Mouse (Mus musculus): ENCODE measurements at regions not wholly inside any gene's neighbourhood (a gene's known extent, or its start where the extent isn't known, plus 50 kb on each side); places are given as distances from the start of the nearest gene placed in this dataset.

DNA sequence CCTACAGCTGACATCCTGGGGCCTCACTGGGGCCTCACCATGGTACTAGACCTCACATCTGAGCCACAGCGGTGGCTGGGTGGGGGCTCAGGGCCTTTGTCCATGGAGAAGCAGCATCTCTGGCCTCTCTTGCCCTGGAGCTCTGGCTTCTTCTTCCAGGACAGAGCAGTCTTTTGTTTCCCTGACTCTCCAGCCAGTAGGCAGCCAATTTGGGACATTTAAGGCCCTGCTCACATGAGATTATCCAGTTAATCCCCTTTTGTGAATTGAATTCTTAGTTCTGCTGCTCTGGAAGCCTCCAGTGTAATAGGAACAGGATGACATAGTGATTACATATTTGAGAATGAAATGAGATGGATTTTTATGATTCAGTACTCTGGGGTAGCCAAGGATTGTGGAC lies 140.5 kb upstream of the Lyplal1 start:
- intact Hi-C loops (cut with DNase I): no loop called here
- DNase-seq (ENCODE audit: low spot score in 2 of 2): no peak

DNA sequence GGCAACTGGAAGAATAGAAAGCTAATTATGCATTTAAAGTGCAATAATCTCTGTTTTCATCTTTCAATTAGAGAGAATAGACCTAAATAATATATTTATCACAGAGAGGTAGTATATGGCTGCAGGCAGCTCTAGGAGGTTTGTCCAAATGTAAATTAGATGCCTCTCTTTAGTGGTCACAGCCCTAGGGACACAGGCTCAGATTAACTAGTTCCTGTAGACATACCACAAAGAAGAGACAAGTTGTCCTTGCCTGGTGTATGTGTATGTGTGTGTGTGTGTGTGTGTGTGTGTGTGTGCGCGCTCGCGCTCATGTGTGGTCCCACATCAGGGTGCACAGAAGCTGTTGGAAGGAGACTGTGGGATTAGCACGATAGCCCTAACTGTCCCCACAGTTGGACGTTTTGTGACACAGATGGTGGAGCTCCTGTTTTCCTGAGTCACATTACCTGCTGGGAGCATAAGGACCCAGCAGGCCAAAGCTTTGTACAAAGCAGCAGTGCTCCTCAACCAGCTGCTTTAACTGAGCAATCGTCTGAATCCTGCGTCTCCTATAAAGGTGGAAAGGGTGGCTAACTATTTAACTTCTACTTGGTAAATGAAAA lies 138.5 kb upstream of the Lyplal1 start:
- no peak for DNase-seq (ENCODE audit: low spot score in 2 of 2)
- intact Hi-C loops (cut with DNase I): no loop called here

DNA sequence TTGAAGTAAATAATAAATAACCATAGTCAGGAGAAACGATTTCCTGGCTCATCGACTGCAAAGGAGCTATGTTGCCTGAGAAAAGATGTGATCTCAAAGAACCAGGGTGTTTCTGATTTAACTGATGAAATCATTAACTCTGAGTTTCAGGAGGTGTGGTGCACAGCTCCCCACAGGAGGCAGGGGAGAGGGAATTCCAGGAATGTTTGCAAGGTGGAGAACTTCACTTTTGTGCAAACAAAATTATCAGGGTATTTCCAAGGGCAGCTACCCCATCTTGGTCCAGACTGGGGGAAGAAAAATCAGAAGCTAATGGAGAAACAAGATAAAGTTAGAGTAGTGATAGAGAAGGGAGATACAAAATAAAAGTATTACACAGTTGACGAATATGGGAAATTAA lies 137.4 kb upstream of the Lyplal1 start:
- no peak for DNase-seq (ENCODE audit: low spot score in 2 of 2)
- intact Hi-C loops (cut with DNase I): no loop called here

DNA sequence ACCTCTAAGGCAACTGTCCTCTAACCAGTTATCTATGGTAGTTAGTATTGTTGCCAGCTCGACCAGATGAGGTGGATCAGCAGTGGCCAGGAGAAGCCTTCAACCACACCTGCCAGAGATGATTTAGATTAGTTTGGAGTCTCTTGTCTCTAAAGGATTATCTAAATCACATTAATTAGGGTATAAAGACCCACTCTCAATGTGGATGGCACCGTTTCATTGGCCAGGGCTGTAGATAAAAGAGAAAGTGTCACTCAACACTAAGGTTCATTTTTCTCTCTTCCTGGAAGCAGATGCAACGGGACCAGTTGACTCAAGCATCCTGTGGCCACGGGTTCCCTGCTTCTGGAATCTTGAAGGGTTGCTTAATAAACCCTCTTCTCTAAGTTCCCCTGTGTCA lies 135.4 kb upstream of the Lyplal1 start:
- DNase-seq (ENCODE audit: low spot score in 2 of 2): no peak
- intact Hi-C loops (cut with DNase I): no loop called here

DNA sequence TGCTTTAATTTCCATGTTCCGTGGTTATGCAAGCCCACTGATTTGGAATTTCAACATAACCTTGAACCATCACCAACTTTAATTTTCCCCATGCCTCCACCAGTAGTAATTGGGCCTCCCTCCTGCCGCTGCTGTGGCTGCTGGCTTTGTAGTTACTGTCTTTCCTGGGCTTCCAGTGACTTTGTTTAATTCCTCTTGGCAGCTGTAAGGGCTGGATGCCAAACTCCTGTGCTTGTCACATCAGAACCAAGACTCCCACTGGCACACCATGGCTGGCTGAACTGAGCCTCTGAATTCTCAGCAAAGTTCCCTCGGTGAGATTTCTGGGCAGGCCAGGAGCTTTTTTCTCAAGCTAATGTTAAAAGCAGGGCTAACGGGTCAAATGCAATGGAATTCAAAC lies 133.2 kb upstream of the Lyplal1 start:
- intact Hi-C loops (cut with DNase I): no loop called here
- DNase-seq (ENCODE audit: low spot score in 2 of 2): no peak

DNA sequence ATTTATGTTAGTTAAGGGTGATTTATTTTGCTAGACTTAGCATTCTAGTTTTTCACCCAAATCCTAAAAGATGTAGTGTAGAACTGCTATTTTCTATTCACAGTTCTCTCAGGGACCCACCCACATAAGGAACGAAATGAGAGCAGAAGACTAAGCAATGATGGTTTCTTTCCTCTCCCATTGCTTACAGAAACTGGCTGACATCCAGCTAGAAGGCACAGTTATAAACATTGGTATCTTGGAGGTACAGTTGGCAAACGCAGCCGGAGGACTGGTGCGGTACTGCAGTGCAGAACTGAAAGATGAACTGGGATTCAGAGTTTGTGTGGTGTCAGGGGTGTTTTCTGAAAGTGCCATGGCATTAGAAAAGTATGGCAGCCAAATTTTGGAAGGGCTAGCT lies 132.1 kb upstream of the Lyplal1 start:
- intact Hi-C loops (cut with DNase I): loop anchor here (10.0 kb wide), 1 partner anchor 456 kb away; the partner anchor contains the start of gene Tgfb2
- peak in 1 of 2 experiments; percentile 32 for DNase-seq (ENCODE audit: low spot score in 2 of 2)

DNA sequence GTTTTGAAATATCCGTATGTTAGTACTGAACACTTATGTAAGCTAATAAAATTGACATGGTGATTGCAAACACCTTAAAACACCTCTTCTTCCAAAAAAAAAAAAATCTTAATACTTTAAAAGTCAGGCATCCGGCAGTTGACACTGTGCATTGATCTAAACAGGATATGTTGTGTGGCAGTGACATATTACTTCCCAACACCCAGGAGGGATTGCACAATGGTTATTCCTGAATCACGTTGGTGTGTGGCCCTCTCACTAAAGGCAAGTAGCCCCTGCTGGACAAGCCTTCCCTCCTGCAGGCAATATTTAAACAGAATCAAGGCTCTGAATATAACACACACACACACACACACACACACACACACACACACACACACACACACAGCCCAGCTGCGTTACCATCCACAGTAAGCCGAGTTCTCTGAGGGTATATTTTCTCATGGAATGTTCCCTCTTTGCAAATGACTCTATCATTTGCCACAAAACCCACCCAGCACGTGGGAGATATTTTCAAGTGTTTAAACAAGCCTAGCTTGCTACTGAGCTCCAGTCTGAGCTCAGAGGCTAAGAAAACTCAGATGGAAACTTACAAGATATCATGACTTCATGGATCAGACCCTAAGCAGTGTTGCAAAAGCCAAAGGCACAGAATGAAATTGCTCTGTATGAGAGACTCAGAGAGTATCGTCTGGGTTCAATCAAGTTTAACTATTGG lies 128.8 kb upstream of the Lyplal1 start:
- intact Hi-C loops (cut with DNase I): loop anchor here (10.0 kb wide), 1 partner anchor 459 kb away; the partner anchor contains the start of gene Tgfb2

DNA sequence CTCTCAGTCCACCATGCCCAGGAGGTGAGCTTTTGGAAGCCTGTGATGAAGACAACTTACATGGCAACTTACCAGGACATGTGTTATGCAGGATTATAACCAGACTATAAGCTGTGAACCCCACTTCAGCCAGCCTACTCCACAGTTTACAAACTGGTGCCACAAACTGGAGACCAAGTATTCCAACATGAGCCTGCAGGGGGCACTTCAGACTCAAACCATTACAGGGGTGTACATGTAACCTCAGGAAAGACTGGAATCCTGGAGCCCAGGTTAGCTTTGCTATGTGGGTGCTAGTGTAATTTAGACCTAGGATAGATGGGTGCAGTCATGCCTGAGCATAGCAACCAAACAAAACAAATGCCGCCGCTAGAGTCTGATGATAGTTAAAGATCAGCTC lies 124.0 kb upstream of the Lyplal1 start:
- intact Hi-C loops (cut with DNase I): loop anchor here (10.0 kb wide), 1 partner anchor 464 kb away; the partner anchor contains the start of gene Tgfb2
- DNase-seq (ENCODE audit: low spot score in 2 of 2): no peak

More for the DNA sequence above, 128.8 kb upstream of the Lyplal1 start:
- DNase-seq (ENCODE audit: low spot score in 2 of 2): no peak

DNA sequence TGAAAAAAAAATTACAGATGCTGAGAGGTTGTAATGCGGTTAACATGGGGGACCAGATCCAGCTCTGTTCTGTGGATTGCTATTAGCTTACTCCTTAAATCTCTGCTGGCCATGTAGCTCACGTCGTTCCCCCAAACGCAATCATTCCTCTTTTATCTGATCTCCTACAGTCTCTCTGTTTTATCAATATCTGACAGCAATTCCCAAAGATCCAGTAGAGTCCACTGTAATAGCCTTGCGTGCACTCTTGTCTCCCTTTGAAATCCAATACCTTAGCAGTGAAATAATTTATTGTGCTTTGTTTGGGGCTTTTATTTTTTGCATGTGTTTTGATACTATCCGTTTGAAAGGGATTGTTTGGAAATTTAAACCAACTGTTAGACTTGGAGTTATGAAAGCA lies 120.4 kb upstream of the Lyplal1 start:
- no peak for DNase-seq (ENCODE audit: low spot score in 2 of 2)
- intact Hi-C loops (cut with DNase I): no loop called here

DNA sequence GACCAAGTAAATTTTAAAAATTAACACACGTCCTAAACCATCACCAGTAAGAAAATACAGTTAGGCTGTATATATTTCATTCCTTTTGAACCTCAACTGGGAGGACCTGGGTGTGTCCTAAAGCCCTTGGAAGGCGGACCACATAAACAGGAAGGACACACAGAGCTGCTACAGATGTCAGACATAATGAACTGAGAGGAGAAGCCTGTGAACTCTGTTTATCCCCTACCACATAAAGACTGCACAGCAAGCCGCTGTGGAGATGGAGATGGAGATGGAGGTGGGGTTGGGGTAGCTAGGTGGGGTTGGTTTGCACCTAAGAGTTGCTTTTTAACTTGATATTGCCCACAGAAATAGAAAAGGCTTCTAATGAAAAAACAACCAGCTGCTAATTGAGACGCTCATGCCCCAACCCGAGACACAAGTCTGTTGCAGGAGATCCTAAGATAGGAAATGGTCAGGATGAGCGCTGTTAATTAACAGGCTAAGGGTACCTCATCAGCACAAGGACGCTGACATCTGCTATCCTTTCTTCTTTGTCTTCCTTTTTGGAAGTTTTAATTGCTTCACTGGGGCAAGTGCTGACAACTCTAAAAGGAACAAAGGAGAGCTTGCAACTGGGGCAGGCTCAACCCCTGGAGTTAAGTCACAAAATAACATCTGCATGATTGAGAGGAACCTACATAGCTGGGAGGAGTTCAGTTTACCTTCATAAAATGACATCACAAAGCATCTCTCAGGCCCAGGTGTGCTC lies 119.3 kb upstream of the Lyplal1 start:
- no peak for DNase-seq (ENCODE audit: low spot score in 2 of 2)
- intact Hi-C loops (cut with DNase I): no loop called here

DNA sequence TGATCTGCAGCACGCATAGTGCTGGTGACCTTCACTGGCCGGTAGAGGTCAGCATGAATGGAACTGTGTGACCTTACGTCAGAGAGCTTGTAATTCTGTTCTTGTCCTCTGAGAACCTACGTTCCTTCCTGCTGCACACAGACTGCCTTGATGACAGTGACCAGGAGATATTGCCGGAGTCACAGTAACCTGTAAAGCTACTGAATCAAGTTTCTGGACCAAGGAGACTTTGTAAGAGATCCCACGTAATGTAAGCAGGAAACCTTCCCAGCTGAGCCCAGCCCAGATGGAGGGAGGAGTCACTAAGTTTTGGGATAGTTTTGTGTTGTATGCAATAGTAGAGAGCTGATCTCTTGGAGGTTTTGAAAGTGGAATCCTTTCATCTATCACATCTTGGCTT lies 117.4 kb upstream of the Lyplal1 start:
- intact Hi-C loops (cut with DNase I): no loop called here
- DNase-seq (ENCODE audit: low spot score in 2 of 2): no peak

DNA sequence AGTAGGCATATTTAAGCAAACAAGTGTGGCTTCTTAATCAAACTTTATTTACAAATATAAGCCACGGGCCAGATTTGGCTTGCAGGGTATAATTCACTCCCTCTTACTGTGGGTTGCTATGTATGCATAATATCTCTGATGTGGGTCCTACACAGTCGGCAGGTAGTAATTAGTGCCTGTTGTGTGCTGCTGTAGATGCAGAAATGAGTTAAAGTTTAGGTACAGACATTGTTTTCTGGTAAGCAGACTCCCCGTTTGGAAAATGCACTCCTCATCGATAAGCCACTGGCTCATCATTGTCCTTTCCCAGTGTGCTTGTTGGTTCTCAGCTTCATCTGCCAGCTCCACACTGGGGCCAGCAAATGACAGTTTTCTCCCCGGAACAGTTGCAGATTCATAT lies 113.4 kb upstream of the Lyplal1 start:
- no peak for DNase-seq (ENCODE audit: low spot score in 2 of 2)
- intact Hi-C loops (cut with DNase I): no loop called here

DNA sequence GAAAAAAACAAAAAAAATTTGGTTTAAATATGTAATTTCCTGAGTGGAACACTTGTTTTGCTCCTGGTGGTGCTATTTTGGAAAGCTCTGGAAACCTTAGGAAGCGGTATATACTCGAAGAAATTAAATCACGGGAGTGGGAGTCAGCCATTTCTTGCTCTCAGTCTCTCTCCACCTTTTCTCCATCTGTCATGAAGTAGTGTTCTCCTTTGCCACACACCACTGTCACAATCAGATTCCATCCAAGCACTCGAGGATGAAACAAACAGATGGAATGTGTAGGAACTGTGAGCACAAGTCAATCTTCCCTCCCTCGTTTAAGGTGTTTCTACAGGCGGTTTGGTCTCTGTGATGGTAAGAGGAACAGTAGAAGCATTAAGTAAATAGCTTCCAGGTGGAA lies 112.7 kb upstream of the Lyplal1 start:
- intact Hi-C loops (cut with DNase I): no loop called here
- peak in 1 of 2 experiments; percentile 14 for DNase-seq (ENCODE audit: low spot score in 2 of 2)

DNA sequence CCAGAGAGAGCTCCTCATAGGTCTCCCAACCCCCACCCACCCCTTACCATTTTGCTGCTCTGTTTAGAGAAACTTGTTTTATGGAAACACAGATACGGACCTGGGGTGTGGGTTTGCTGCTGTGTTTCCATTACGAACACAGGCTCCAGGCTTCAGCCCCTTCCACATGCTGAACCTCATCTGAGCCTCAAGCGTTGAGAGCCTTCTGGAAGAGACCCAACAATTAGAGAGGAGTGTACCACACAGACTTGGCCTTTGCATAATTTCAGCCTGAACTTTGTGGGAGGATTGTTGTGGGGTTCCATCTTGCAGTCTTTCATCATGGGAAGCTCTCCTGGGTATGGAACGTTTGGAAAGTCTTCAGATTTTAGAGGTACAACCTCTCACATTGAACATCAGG lies 111.3 kb upstream of the Lyplal1 start:
- no peak for DNase-seq (ENCODE audit: low spot score in 2 of 2)
- intact Hi-C loops (cut with DNase I): no loop called here

DNA sequence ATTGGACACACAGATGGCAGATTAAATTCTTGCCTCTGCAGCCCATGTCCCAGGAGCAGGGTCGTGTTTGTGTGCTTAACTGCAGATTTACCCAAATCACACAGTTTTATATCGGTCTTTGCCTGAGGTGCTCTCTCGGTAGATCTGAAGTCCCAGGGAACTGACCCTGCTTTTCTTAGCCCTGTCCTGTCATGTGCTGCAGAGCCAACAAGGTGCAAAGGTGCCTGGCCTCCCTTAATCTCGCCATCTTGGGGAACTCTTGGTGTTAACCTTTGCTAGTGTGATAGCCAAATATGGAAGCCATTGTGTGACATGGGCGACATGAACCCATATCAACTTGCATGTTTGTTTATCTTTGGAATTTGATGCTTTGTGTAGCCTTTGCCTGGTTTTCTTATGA lies 107.1 kb upstream of the Lyplal1 start:
- intact Hi-C loops (cut with DNase I): no loop called here
- no peak for DNase-seq (ENCODE audit: low spot score in 2 of 2)

DNA sequence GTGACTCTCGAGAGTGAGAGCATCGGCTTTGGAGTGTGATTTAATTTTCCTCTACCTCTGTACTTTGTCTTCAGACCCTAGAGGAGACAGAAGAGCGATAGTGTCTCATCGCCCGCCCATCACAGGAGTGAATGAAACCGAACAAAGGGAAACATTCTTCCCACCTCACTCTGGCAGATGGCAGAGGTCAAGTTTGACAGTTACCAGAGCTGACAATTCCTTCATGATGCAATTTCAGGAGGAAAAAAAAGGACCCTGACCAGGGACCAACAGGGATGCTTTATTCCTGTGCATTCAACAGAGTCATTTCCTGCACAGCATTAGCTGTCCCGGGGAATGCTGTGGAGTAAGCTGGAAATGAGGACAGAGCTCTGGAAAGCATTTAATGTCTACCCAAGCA lies 106.3 kb upstream of the Lyplal1 start:
- no peak for DNase-seq (ENCODE audit: low spot score in 2 of 2)
- intact Hi-C loops (cut with DNase I): no loop called here

DNA sequence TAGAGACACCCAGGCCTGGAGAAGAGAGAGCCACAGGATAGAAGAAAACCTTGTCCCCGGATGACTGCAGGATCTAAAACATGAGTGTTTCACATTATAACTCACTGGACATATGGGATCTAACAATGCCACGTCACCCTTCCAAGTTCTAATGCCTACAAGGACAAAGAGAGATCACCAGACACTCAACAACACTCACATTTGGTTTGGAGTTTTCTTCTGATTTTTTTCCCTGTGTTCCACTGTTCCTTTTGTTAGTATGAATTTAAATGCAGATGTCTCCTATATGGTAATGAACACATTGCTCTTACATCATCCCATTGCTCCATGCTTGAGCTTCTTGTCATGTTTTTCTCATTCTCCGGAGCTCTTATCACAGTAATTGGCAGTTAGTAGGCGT lies 101.9 kb upstream of the Lyplal1 start:
- intact Hi-C loops (cut with DNase I): no loop called here
- DNase-seq (ENCODE audit: low spot score in 2 of 2): no peak

DNA sequence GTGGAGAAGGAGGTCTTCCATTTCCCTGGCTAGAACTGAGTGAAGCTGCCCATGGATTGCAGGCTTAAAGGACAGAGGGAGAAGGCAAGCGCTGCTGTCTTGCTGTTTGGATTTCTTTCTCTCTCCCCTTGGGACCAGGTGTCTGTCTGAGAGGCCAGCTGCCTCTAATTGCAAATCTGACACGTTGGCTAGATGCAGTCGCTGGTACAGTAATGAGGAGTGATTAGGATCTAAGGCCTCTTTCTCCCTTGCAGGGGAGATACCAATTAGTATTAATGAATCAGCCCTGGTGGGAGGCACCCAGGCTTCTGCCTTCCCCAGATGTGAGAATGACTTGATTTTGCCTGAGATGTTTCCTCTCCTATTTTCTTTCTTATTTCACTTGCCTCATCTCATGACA lies 100.1 kb upstream of the Lyplal1 start:
- no peak for DNase-seq (ENCODE audit: low spot score in 2 of 2)
- intact Hi-C loops (cut with DNase I): no loop called here

DNA sequence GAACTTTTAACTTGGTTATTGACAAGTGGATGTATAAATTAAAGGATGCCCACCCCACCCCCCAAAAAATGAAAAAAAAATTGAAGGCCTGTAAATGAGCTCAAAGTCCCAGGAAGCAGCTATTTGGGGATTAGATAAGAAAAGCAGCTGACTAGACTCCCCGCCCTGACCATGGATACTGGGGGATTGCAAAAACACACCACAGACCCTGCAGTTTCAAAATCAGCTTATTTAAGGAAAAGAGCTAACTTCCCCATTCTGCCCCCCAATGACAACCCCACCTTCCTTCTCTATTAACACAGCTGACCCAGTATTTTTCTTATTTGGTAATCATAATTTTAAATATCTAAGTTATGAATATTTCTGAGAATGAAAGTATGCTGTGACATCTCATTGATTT lies 87.0 kb upstream of the Lyplal1 start:
- no peak for DNase-seq (ENCODE audit: low spot score in 2 of 2)
- intact Hi-C loops (cut with DNase I): no loop called here

DNA sequence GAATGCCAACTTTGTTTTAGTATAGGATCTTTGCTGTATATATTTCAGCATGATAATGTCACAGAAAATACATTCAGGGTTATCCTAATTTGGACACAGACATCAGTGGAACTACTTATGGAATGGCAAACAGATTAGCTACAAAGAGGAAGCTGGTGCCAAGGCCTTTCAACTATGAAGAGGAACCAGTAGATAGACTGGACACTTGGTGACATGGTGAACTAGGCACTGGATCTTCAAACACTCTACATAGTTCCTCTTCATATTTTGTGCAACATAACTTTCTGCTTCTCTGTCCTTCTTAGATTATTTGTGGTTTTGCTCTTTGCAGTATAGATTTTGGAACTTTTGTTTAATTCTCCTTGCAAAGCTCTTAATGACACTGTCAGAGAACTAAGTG lies 85.4 kb upstream of the Lyplal1 start:
- intact Hi-C loops (cut with DNase I): no loop called here
- no peak for DNase-seq (ENCODE audit: low spot score in 2 of 2)

DNA sequence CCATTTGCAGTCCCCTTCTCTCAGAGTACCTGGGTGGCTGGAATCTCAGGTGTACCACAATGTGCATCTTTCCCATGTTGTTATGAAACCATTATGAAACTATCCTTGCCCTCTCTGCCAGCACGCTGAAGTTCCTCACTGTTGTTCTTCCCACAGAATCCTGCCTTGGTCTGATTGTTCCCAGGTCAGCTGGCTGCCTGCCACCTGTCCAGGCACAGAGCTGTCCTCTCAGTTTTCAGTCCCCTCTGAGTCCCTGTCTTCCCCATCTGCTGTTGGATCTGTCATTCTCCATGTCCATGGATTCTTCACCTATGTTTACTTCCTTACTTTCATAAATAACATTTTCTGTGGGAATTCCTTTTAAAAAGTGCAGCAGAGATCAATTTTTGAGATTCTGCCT lies 81.3 kb upstream of the Lyplal1 start:
- no peak for DNase-seq (ENCODE audit: low spot score in 2 of 2)
- intact Hi-C loops (cut with DNase I): loop anchor here (10.0 kb wide), 1 partner anchor 514 kb away; no protein-coding TSS in a partner anchor
